Mouse (Mus musculus) megakaryocyte, embryonic 14.5 days (primary cell): ENCODE measurements around the gene Armc10. TPM values are rescaled to one million over a fixed set of nuclear protein-coding genes. Genes with fewer than 3 reads are reported as not detected.
"Not testable (repeated sequence)": the region's sequence is repeated elsewhere in the genome, so short reads cannot be mapped to it uniquely, and the experiment has no call there.

ENCODE experiments used
- H3K27me3 ChIP-seq: replicated peaks from 2 replicates; pipeline ENCODE3; 2012; ENCODE audit warnings: inconsistent platforms
- H3K36me3 ChIP-seq: replicated peaks from 2 replicates; pipeline ENCODE3; 2012; ENCODE audit warnings: low read length, inconsistent platforms, mixed read lengths
- H3K4me1 ChIP-seq: 2 replicates; pipeline ENCODE4 v1.6.1; 2012; ENCODE audit warnings: inconsistent platforms
- H3K4me3 ChIP-seq: replicated peaks from 2 replicates; pipeline ENCODE3; 2012; ENCODE audit warnings: moderate library complexity, mild to moderate bottlenecking, inconsistent platforms
- H3K9me3 ChIP-seq: 2 replicates; pipeline ENCODE4 v1.6.1; 2012; ENCODE audit warnings: inconsistent platforms
- FLI1 ChIP-seq: IDR thresholded peaks from 2 replicates; pipeline ENCODE4 v1.6.1; 2012; ENCODE audit warnings: low read length, inconsistent platforms, mixed read lengths
- GATA1 ChIP-seq: IDR thresholded peaks from 3 replicates; pipeline ENCODE4 v1.6.1; 2012; ENCODE audit warnings: mixed read lengths, low read length, inconsistent platforms, borderline replicate concordance
- polyA plus RNA-seq: library from polyadenylated mRNA; stranded (reverse); fragments of >175 nt; gene quantifications from 2 replicates; pipeline ENCODE4 v1.2.3, GENCODE M21; 2012; ENCODE audit warnings: low replicate concordance; ENCODE audit not compliant: insufficient read depth

Gene Armc10
- polyA plus RNA-seq, 1 experiment, result 17.2 TPM

- peaks cover 3% of the 10 kb centered on the region for H3K27me3 ChIP-seq
- H3K9me3 ChIP-seq, result peaks cover 8% of the 10 kb centered on the region
- peak overlapping the region; percentile 4 for H3K4me3 ChIP-seq
- TF ChIP-seq GATA1, result no peak
- no peak for TF ChIP-seq FLI1
- H3K4me1 ChIP-seq, result peaks cover 24% of the 10 kb centered on the region
- no peaks in the 10 kb centered on the region for H3K36me3 ChIP-seq
Measured at GRCm38 (mm10) chr5:21683811-21684210, 38.2 kb downstream of the Armc10 start.

GRCm38 (mm10) chr5:21685001-21685400 is 39.4 kb downstream of the Armc10 start:
- Histone ChIP-seq H3K4me1 (peaks cover 20% of the 10 kb centered on the region), H3K4me3 (no peak overlapping the region), H3K36me3 (no peaks in the 10 kb centered on the region), H3K27me3 (peaks cover 3% of the 10 kb centered on the region), H3K9me3 (peaks cover 8% of the 10 kb centered on the region)
- TF ChIP-seq FLI1 (no peak), GATA1 (no peak)

DNA sequence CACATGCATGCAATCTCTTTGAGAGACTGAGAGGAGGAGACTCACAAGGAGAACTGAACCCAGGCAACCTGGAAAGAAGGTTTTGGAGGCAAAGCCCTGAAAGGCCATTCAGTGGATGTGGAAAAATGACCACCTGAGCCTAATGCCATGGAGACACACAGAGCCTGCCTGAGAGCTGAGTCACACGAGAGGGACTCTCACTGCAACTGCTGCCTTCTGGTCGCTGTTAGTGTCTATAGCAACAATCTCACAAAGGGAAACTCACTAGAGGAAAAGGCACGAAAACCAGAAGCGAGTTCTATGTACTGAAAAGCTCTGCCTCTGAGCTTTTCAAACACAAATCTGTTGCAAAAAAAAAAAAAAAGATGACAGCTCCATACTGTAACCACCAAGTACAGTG is 41.4 kb downstream of the Armc10 start:
- Histone ChIP-seq H3K36me3 (no peaks in the 10 kb centered on the region), H3K4me1 (peaks cover 11% of the 10 kb centered on the region), H3K4me3 (no peak overlapping the region), H3K9me3 (peaks cover 10% of the 10 kb centered on the region), H3K27me3 (peaks cover 3% of the 10 kb centered on the region)
- TF ChIP-seq FLI1 (no peak), GATA1 (no peak)

GRCm38 (mm10) chr5:21692230-21692629 is 46.6 kb downstream of the Armc10 start:
- TF ChIP-seq FLI1 (no peak), GATA1 (no peak)

DNA sequence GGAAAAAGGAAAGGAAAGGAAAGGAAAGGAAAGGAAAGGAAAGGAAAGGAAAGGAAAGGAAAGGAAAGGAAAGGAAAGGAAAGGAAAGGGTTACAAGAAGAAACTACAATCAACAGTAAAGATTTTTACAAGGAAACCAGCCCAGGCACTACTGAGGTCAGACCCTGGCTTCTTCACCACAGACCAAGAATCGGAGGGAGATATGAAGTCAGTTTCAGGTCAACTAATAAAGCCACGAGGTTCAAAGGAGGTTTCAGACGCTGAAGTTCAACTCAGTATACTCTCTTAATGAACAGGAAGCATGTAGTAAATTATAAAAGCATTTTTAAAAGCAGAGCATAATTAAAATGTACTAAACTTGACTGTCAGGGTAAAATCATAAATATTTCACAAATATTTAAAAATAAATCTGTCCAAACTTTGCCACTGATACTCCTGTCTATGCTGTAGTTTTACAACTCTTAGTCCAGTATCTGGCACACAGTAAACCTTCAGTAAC is 47.8 kb downstream of the Armc10 start:
- no peaks in the 10 kb centered on the region for H3K36me3 ChIP-seq
- TF ChIP-seq GATA1 (no peak), FLI1 (no peak)
- H3K4me3 ChIP-seq, result no peak overlapping the region
- no peaks in the 10 kb centered on the region for H3K27me3 ChIP-seq
- peaks cover 5% of the 10 kb centered on the region; the same call in 1 of the 2 replicates for H3K9me3 ChIP-seq
- H3K4me1 ChIP-seq, result peaks cover 12% of the 10 kb centered on the region

More at GRCm38 (mm10) chr5:21692230-21692629, 46.6 kb downstream of the Armc10 start:
- no peaks in the 10 kb centered on the region for H3K36me3 ChIP-seq
- H3K27me3 ChIP-seq, result no peaks in the 10 kb centered on the region
- no peak overlapping the region for H3K4me3 ChIP-seq
- peaks cover 12% of the 10 kb centered on the region for H3K4me1 ChIP-seq
- H3K9me3 ChIP-seq, result peaks cover 5% of the 10 kb centered on the region; the same call in 1 of the 2 replicates

GRCm38 (mm10) chr5:21694854-21695490 is 49.4 kb downstream of the Armc10 start:
- H3K4me1 ChIP-seq, result peaks cover 12% of the 10 kb centered on the region
- no peaks in the 10 kb centered on the region for H3K27me3 ChIP-seq
- TF ChIP-seq GATA1 (no peak), FLI1 (no peak)
- peaks cover 5% of the 10 kb centered on the region; the same call in 1 of the 2 replicates for H3K9me3 ChIP-seq
- no peaks in the 10 kb centered on the region for H3K36me3 ChIP-seq
- H3K4me3 ChIP-seq, result no peak overlapping the region

DNA sequence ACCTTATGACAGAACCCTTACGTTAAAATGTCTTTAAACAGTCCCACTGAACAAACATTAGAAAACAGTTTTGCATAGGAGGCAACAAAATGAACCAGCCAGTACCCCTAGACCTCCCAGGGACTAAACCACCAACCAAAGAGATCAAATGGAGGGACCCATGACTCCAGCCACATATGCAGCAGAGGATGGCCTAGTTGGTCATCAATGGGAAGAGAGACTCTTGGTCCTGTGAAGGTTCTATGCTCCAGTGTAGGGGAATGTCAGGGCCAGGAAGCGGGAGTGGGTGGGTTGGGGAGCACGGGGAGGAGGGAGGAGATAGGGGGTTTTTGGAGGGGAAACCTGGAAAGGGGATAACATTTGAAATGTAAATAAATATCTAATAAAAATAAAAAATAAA is 53.9 kb downstream of the Armc10 start:
- not testable (repeated sequence) for H3K27me3 ChIP-seq, H3K36me3 ChIP-seq, H3K4me3 ChIP-seq, H3K9me3 ChIP-seq
- H3K4me1 ChIP-seq, result peaks cover 25% of the 10 kb centered on the region

GRCm38 (mm10) chr5:21700272-21700821 is 54.7 kb downstream of the Armc10 start:
- Histone ChIP-seq H3K9me3 (no peaks in the 10 kb centered on the region; the same call in 1 of the 2 replicates), H3K36me3 (no peaks in the 10 kb centered on the region), H3K27me3 (no peaks in the 10 kb centered on the region), H3K4me1 (peaks cover 21% of the 10 kb centered on the region), H3K4me3 (peak overlapping the region; percentile 98)
- TF ChIP-seq FLI1, result no peak
- TF ChIP-seq GATA1, result no peak

DNA sequence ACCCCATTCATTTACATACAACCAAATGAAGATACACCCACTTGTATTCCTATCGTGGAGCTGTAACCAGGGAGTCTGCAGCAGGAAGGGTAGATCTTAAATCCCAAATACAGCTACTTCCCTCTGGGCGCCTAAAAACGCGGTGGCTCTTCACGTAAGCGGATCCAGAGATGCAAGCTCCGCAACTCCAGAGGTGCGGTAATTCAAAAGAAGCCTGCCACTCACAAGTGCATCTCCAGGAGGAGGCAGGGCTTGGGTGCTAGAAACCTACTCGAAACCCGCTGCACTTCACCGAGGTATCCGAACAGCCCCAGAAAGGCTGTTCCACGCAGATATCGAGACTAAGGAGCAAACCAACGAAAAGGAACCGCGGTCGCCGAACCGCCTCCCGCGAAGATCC is 55.3 kb downstream of the Armc10 start:
- Histone ChIP-seq H3K36me3 (no peaks in the 10 kb centered on the region), H3K4me1 (peaks cover 21% of the 10 kb centered on the region), H3K9me3 (no peaks in the 10 kb centered on the region; the same call in 1 of the 2 replicates), H3K27me3 (no peaks in the 10 kb centered on the region), H3K4me3 (peak overlapping the region; percentile 98)
- TF ChIP-seq FLI1, result no peak
- TF ChIP-seq GATA1, result no peak

DNA sequence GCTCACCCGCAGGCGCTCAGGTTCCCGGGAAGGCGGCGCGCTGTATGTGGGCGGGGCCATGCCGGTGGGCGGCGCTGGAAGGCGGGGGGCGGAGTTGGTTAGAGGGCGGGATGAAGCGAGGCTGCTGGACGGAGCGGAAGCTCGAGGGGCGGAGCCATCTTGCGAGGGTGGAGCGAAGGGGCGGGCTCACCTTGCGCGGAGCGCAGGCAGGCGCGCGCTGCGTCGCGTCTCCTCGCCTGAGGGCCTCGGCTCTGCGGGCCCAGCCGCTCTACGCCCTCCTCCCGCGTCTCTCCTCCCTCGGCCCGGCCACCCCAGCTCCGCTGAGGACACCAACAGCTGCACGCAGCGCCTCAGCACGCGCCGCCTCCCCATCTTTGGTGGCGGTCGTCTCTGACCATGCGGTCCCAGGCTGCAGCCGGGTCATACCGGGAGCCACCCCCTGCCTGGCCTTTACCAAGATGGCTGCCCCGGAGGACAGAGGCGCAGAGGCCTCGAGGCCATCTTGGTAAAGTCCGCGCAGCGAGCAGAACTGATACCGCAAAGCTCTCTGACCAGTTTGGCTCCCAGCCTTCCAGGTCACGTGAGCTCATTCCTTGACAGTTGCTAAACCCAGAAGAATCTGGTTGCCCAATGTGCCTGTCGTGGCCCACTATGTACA is 55.9 kb downstream of the Armc10 start, which contains the start of gene Napepld:
Napepld (minus strand) TSS at position 46 of the 658 bp plus-strand sequence.
- no peaks in the 10 kb centered on the region for H3K36me3 ChIP-seq
- TF ChIP-seq FLI1, result no peak
- TF ChIP-seq GATA1, result no peak
- peaks cover 2% of the 10 kb centered on the region; the same call in 1 of the 2 replicates for H3K9me3 ChIP-seq
- peak within 1 kb of the TSS; percentile 98 for H3K4me3 ChIP-seq
- H3K27me3 ChIP-seq, result no peaks in the 10 kb centered on the region
- H3K4me1 ChIP-seq, result peaks cover 21% of the 10 kb centered on the region
